Mouse (Mus musculus) lung, embryonic 15.5 days (tissue): ENCODE results near the gene Ttll11. TPM values are rescaled to one million over a fixed set of nuclear protein-coding genes. Genes with fewer than 3 reads are reported as not detected.

Experiments
- ATAC-seq: fragments of 200-750 bp; cut with Nextera tagmentation; 2 replicates; pipeline ENCODE4 v1.8.0; 2017; ENCODE audit warnings: moderate number of reproducible peaks, borderline replicate concordance; ENCODE audit not compliant: low FRiP score, low TSS enrichment; ENCODE audit errors: extremely low read depth
- H3K27ac ChIP-seq: fragments of 300-500 bp; sonication (generic); 2 replicates; pipeline ENCODE4 v1.5.1; 2015; ENCODE audit warnings: moderate library complexity, mild to moderate bottlenecking, inconsistent platforms
- H3K27me3 ChIP-seq: fragments of 300-500 bp; sonication (generic); 2 replicates; pipeline ENCODE4 v1.6.1; 2015; ENCODE audit warnings: inconsistent platforms
- H3K36me3 ChIP-seq: fragments of 300-500 bp; sonication (generic); 2 replicates; pipeline ENCODE4 v1.6.1; 2015; ENCODE audit warnings: inconsistent platforms
- H3K4me1 ChIP-seq: fragments of 300-500 bp; sonication (generic); 2 replicates; pipeline ENCODE4 v1.6.1; 2015; ENCODE audit warnings: inconsistent platforms
- H3K4me2 ChIP-seq: fragments of 300-500 bp; sonication (generic); 2 replicates; pipeline ENCODE4 v1.6.1; 2015; ENCODE audit warnings: inconsistent platforms, mild to moderate bottlenecking, moderate library complexity
- H3K4me3 ChIP-seq: fragments of 300-500 bp; sonication (generic); 2 replicates; pipeline ENCODE4 v1.5.1; 2015; ENCODE audit warnings: mild to moderate bottlenecking, inconsistent platforms
- H3K9ac ChIP-seq: fragments of 300-500 bp; sonication (generic); 2 replicates; pipeline ENCODE4 v1.6.1; 2015; ENCODE audit warnings: inconsistent platforms
- H3K9me3 ChIP-seq: fragments of 300-500 bp; sonication (generic); 2 replicates; pipeline ENCODE4 v1.6.1; 2016; ENCODE audit warnings: inconsistent platforms
- WGBS: fragments of 180-500 bp; shearing (Covaris S2); methylation state at CpG from one replicate; pipeline ENCODE4 v1.1.7; 2015; 5-methylcytosine and 5-hydroxymethylcytosine counted together
- polyA plus RNA-seq: library from polyadenylated mRNA; unstranded; fragments of >200 nt; fragmentation: Nextera tagmentation; extraction: Ambion mirVana; gene quantifications from 2 replicates; pipeline ENCODE4 v1.2.1, GENCODE M21; 2015

The Ttll11 gene
- polyA plus RNA-seq, 1 experiment from 2014 or later = 0.77 TPM

- no peak for ATAC-seq
- 85% methylated on average over 2 of the region's 2 CpGs for WGBS
These were observed 209.2 kb downstream of the Ttll11 start for GRCm38 (mm10) chr2:35770541-35770940.

GRCm38 (mm10) chr2:35769398-35769797 lies 210.3 kb downstream of the Ttll11 start:
- Histone ChIP-seq H3K36me3 (no peaks in the 10 kb centered on the region), H3K4me1 (peaks cover 5% of the 10 kb centered on the region), H3K27ac (no peak overlapping the region), H3K9me3 (no peaks in the 10 kb centered on the region), H3K4me3 (no peak overlapping the region), H3K27me3 (no peaks in the 10 kb centered on the region), H3K4me2 (no peak overlapping the region), H3K9ac (no peak overlapping the region)
- 81% methylated on average over 12 of the region's 12 CpGs for WGBS
- no peak for ATAC-seq

More at GRCm38 (mm10) chr2:35770541-35770940, 209.2 kb downstream of the Ttll11 start:
- Histone ChIP-seq H3K9me3 (no peaks in the 10 kb centered on the region), H3K4me1 (peaks cover 3% of the 10 kb centered on the region; the same call in 1 of the 2 replicates), H3K4me2 (no peak overlapping the region), H3K9ac (no peak overlapping the region), H3K27ac (no peak overlapping the region), H3K4me3 (no peak overlapping the region), H3K36me3 (no peaks in the 10 kb centered on the region), H3K27me3 (no peaks in the 10 kb centered on the region)

GRCm38 (mm10) chr2:35768538-35769238 lies 211.0 kb downstream of the Ttll11 start:
- Histone ChIP-seq H3K36me3 (no peaks in the 10 kb centered on the region), H3K27me3 (no peaks in the 10 kb centered on the region), H3K9ac (no peak overlapping the region), H3K4me2 (no peak overlapping the region), H3K4me3 (no peak overlapping the region), H3K9me3 (no peaks in the 10 kb centered on the region), H3K27ac (no peak overlapping the region), H3K4me1 (peaks cover 9% of the 10 kb centered on the region)
- 48% methylated on average over 4 of the region's 4 CpGs for WGBS
- no peak for ATAC-seq

- ATAC-seq = 0 out of 2 replicates have a peak, but pooled peaks have one; percentile 25
- Histone ChIP-seq H3K27ac (no peak overlapping the region), H3K4me2 (no peak overlapping the region), H3K9ac (no peak overlapping the region), H3K9me3 (no peaks in the 10 kb centered on the region), H3K4me3 (no peak overlapping the region), H3K36me3 (no peaks in the 10 kb centered on the region), H3K27me3 (no peaks in the 10 kb centered on the region), H3K4me1 (peaks cover 9% of the 10 kb centered on the region)
- 40% methylated on average over 14 of the region's 14 CpGs for whole genome bisulfite sequencing
These were observed 211.7 kb downstream of the Ttll11 start for GRCm38 (mm10) chr2:35767834-35768537.

GRCm38 (mm10) chr2:35764328-35764727 lies 215.4 kb downstream of the Ttll11 start:
- Histone ChIP-seq H3K27me3 (no peaks in the 10 kb centered on the region), H3K27ac (no peak overlapping the region), H3K36me3 (no peaks in the 10 kb centered on the region), H3K4me3 (no peak overlapping the region), H3K4me2 (no peak overlapping the region), H3K9ac (no peak overlapping the region), H3K9me3 (no peaks in the 10 kb centered on the region), H3K4me1 (peaks cover 9% of the 10 kb centered on the region)
- 20% methylated on average over 8 of the region's 8 CpGs for WGBS
- ATAC-seq = peak; percentile 44; the same call in 1 of the 2 replicates

- ATAC-seq = peak; percentile 24; the same call in 1 of the 2 replicates
- Histone ChIP-seq H3K36me3 (no peaks in the 10 kb centered on the region), H3K9me3 (no peaks in the 10 kb centered on the region), H3K9ac (no peak overlapping the region), H3K27ac (no peak overlapping the region), H3K4me2 (no peak overlapping the region), H3K4me3 (no peak overlapping the region), H3K4me1 (peaks cover 9% of the 10 kb centered on the region), H3K27me3 (no peaks in the 10 kb centered on the region)
- WGBS = 85% methylated on average over 7 of the region's 7 CpGs
These were observed 215.9 kb downstream of the Ttll11 start for GRCm38 (mm10) chr2:35763818-35764217.

GRCm38 (mm10) chr2:35761458-35761857 lies 218.3 kb downstream of the Ttll11 start:
- Histone ChIP-seq H3K27me3 (no peaks in the 10 kb centered on the region), H3K4me1 (peaks cover 9% of the 10 kb centered on the region), H3K9ac (no peak overlapping the region), H3K27ac (no peak overlapping the region), H3K4me3 (no peak overlapping the region), H3K4me2 (no peak overlapping the region), H3K9me3 (no peaks in the 10 kb centered on the region), H3K36me3 (no peaks in the 10 kb centered on the region)
- WGBS = 80% methylated on average over 5 of the region's 5 CpGs
- ATAC-seq = no peak

- Histone ChIP-seq H3K4me1 (peaks cover 9% of the 10 kb centered on the region), H3K27ac (no peak overlapping the region), H3K9me3 (no peaks in the 10 kb centered on the region), H3K4me3 (no peak overlapping the region), H3K27me3 (no peaks in the 10 kb centered on the region), H3K9ac (no peak overlapping the region), H3K4me2 (no peak overlapping the region), H3K36me3 (no peaks in the 10 kb centered on the region)
- no peak for ATAC-seq
These were observed 218.8 kb downstream of the Ttll11 start for GRCm38 (mm10) chr2:35760867-35761266.

GRCm38 (mm10) chr2:35760352-35760751 lies 219.4 kb downstream of the Ttll11 start:
- no peaks in the 10 kb centered on the region for H3K9me3 ChIP-seq
- peaks cover 9% of the 10 kb centered on the region for H3K4me1 ChIP-seq
- 33% methylated on average over 8 of the region's 8 CpGs for WGBS
- no peak overlapping the region for H3K27ac ChIP-seq
- H3K9ac ChIP-seq = no peak overlapping the region
- ATAC-seq = no peak
- no peak overlapping the region for H3K4me2 ChIP-seq
- H3K4me3 ChIP-seq = no peak overlapping the region
- H3K36me3 ChIP-seq = no peaks in the 10 kb centered on the region
- no peaks in the 10 kb centered on the region for H3K27me3 ChIP-seq

- Histone ChIP-seq H3K4me2 (no peak overlapping the region), H3K9me3 (no peaks in the 10 kb centered on the region), H3K27me3 (no peaks in the 10 kb centered on the region), H3K9ac (no peak overlapping the region), H3K36me3 (no peaks in the 10 kb centered on the region), H3K4me3 (no peak overlapping the region), H3K27ac (no peak overlapping the region), H3K4me1 (no peaks in the 10 kb centered on the region)
- 76% methylated on average over 7 of the region's 7 CpGs for WGBS
- ATAC-seq = no peak
These were observed 223.2 kb downstream of the Ttll11 start for GRCm38 (mm10) chr2:35756467-35756866.

- WGBS = 79% methylated on average over 18 of the region's 18 CpGs
- Histone ChIP-seq H3K9me3 (no peaks in the 10 kb centered on the region), H3K9ac (no peak overlapping the region), H3K36me3 (no peaks in the 10 kb centered on the region), H3K27ac (no peak overlapping the region), H3K27me3 (no peaks in the 10 kb centered on the region), H3K4me1 (peaks cover 27% of the 10 kb centered on the region; the same call in 1 of the 2 replicates), H3K4me3 (no peak overlapping the region), H3K4me2 (no peak overlapping the region)
- no peak for ATAC-seq
These were observed 227.8 kb downstream of the Ttll11 start for GRCm38 (mm10) chr2:35751781-35752505.
